Mouse (Mus musculus) ovary, postnatal 36 days (tissue): ENCODE measurements at regions not wholly inside any gene's neighbourhood (a gene's known extent, or its start where the extent isn't known, plus 50 kb on each side); places are given as distances from the start of the nearest gene placed in this dataset.
A peak's percentile ranks its signal among the peaks of the same experiment; 100 is the strongest.

ENCODE experiments used
- DNase-seq: peaks from one replicate; pipeline ENCODE4 v3.0.0; 2022; ENCODE audit warnings: low spot score, mixed read lengths

DNA sequence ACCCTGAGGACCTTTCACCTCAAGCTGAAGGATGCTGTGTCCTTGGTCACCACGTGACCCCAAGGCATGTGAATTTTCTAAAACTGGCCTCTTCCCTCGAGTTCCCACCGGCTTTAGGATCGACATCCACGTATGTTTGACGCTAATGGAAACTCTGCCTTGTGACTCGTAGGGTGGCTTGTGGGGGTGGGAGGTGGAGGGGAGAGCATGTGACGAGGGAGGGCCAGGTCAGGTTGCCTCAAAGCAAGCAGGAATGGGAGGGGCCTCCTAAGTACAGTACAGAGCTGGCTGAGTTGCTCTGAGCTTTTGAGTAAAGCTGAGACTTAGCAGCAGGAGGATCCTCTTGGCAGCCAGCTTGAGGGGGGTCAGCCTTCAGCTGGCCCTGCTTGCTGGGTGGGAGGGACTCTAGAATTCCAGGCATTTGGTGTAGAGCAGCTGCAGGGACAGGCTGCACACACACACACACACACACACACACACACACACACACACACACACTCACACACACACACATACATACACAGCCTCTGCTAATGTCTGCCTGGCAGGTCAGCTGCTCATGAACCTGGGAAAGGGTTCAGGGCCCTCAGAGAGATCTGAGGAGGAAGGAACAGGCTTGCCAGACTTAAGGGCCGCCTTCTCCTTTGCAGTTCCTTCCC is 78.5 kb downstream of the Sik1 start:
- peak; percentile 32 for DNase-seq

DNA sequence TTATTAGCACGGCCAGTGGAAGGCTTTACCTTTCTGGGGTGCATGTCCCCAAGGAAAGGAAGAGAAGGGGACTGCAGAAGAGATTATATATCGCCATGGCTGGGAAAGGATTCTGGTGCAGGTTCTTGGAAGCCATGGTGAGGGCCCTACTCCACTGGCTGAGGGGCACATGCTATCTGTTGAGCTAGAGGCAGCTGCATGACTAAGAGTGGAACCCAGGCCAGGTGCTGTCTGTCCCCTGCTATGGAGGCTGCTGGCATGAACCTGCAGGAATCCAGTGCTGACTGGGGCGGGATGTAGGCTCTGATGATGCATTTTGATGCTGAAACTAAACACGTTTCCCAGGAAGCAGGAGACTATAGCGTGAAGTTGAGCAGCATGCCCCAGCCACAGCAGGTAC is 77.9 kb downstream of the Sik1 start:
- no peak for DNase-seq

GRCm38 (mm10) chr17:31779466-31779865 is 76.1 kb downstream of the Sik1 start:
- no peak for DNase-seq

DNA sequence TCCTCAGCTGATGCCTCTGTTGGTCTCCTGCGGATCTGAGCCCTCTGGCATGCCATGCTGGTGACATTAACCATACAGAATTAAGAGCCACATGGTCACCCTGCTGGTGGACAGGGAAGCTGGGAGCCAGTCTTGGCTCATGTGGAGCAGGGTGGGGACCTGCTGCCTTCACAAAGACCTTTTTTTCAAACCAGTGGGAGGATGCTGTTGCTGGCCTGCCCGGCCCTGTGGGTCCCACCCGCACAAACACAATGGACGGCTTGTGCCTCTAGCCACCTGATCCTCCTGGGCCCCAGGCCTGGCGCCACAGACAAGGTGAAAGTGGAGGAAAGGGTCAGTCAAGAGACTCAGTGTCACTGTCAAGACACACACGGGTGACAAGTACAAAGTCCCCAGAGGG is 73.4 kb downstream of the Sik1 start:
- DNase-seq: no peak

GRCm38 (mm10) chr17:31783071-31783470 is 72.5 kb downstream of the Sik1 start:
- no peak for DNase-seq

DNA sequence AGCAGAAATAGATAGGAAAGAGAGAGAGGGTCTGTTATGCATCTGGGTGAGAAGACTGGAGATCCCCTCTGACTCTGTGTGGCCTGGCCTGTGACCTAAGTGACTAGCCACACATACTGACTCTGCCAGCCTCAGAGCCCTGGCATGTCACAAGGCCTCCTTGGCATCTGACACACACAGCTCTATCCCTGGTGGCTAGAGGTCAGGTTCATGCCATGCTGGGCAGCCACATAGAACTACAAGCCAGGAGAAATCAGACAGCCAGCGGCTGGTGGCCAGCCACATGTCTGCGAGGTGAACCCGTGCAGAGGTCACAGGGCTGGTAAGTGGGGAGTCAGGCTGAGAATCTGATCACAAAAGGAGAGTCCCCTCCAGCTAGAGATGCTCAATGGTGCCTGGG is 67.3 kb downstream of the Sik1 start:
- DNase-seq: peak; percentile 18

- DNase-seq: no peak
Observed at GRCm38 (mm10) chr17:31789068-31789583, 66.5 kb downstream of the Sik1 start.

GRCm38 (mm10) chr17:31789906-31790279 is 65.7 kb downstream of the Sik1 start:
- peak; percentile 27 for DNase-seq

DNA sequence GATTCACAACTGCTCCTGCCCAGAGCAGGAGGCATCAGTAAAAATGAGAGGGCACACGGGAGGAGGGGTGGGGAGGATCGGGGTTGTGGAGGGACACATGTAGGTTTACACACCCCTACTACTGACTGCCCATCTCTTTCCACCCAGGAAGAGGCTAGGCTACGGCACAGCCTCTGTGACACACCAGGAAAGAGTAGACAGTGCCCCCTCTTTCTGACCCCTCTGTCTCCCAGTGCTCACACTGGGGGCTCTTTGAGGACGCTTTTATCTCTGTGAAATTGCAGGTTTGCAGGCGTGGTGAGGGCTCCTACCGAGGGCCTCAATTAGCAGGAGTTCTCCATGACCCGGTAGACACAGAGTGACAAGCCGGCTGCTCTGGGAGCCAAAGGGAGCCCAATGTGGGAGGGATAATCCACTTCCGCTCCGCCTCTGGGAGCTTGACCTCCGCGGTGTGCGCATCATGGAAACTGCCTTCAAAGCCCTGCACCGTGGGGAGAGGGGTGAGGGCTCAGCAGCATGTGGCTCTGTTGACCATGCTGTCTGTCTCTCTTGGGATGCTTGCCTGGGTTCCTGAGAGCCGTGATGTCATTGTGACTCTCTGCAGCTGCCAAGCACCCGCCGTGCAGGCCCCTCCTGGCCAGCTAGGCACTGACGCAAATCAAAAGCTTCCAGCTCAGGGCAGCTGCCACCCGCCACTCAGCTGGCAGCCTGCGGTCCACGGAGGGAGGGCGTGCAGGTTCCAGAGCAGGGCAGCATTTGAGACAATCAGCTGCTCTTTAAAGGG is 65.1 kb downstream of the Sik1 start:
- DNase-seq: peak; percentile 44

- no peak for DNase-seq
Observed at GRCm38 (mm10) chr17:31791656-31792055, 63.9 kb downstream of the Sik1 start.

DNA sequence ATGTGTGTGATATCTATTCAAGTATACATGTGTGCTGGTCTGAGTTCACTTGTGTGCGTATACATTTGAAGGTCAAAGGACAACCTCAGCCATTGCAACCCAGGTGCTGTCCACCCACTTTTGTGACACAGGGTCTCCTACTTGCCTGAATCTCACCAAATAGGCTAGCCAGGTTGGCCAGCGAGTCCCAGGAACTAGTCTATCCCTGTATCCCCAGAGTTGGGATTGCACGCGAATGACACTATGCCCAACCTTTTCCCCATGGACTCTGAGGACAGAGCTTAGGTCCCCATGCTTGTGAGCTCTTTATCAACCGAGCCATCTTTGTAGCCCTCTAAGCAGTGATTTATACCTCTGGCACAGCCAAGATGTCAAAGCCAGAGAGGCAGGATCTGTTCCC is 62.6 kb downstream of the Sik1 start:
- DNase-seq: no peak

DNA sequence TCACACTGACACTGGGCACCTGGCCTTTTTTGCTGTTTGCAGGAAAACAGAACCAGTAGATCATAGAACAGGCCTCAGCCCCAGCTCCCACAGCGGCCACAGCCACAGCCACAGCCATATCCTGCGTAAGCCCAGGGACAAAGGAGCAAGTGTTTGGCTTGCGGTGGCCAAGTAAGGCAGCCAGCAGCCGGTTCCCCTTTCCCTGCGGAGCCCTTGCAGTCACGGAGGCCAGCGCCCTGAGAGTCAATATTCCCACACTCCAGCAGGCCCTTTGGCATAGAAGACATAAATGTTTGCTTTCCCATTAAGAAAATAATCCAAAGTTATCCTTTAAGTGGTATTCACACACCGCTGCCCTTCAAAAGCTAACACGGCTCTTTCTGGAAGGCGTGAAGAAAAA is 62.1 kb downstream of the Sik1 start:
- no peak for DNase-seq

DNA sequence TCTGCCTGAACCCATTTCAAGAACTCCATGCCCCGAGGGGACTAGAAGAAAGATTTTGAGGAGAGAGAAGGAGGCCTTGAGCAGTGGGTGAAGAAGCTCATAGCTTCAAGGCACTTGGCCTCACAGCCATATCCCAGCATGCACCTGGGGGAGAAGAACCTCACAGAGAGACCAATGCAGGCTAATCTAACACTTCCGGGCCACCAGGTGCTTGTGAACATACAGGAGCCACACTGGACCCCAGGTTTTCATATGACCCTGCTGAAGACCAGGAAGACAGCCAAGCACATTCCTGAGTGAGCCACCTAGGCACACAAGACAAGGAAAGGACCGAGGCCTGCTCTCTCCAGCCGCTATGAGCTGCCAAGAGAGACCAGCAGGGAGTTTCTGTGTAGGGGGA is 61.6 kb downstream of the Sik1 start:
- no peak for DNase-seq
